Mouse (Mus musculus) megakaryocyte, embryonic 14.5 days (primary cell): ENCODE data around the gene Prune1.

Experiments used
- FLI1 ChIP-seq: IDR thresholded peaks from 2 replicates; pipeline ENCODE4 v1.6.1; 2012; ENCODE audit warnings: low read length, inconsistent platforms, mixed read lengths
- GATA1 ChIP-seq: IDR thresholded peaks from 3 replicates; pipeline ENCODE4 v1.6.1; 2012; ENCODE audit warnings: mixed read lengths, low read length, inconsistent platforms, borderline replicate concordance

- no peak for TF ChIP-seq GATA1
- TF ChIP-seq FLI1 = no peak
Observed at GRCm38 (mm10) chr3:95246465-95247231, 35.2 kb downstream of the Prune1 start.
